Mouse (Mus musculus) neural tube, embryonic 10.5 days (tissue): Measurements from ENCODE around the gene Acaca.
"Not testable (repeated sequence)": the region's sequence is repeated elsewhere in the genome, so short reads cannot be mapped to it uniquely, and the experiment has no call there.

Source experiments
- DNase-seq: peaks from one replicate; pipeline ENCODE4 v3.0.0-alpha.2; 2017; ENCODE audit warnings: low spot score; ENCODE audit errors: extremely low spot score

Acaca gene

GRCm38 (mm10) chr11:84327086-84327485 is 197.6 kb downstream of the Acaca start:
- no peak for DNase-seq

GRCm38 (mm10) chr11:84332384-84332783 is 202.9 kb downstream of the Acaca start:
- no peak for DNase-seq

- DNase-seq = no peak
These were observed 203.4 kb downstream of the Acaca start for GRCm38 (mm10) chr11:84332860-84333259.

- DNase-seq = not testable (repeated sequence)
These were observed 208.8 kb downstream of the Acaca start for GRCm38 (mm10) chr11:84338273-84338672.

- DNase-seq = no peak
These were observed 211.2 kb downstream of the Acaca start for GRCm38 (mm10) chr11:84340630-84341029.

GRCm38 (mm10) chr11:84344522-84345236 is 215.2 kb downstream of the Acaca start:
- DNase-seq = no peak

- no peak for DNase-seq
These were observed 218.3 kb downstream of the Acaca start for GRCm38 (mm10) chr11:84347766-84348165.

- DNase-seq = no peak
These were observed 219.7 kb downstream of the Acaca start for GRCm38 (mm10) chr11:84348843-84349825.

GRCm38 (mm10) chr11:84351150-84351549 is 221.7 kb downstream of the Acaca start:
- no peak for DNase-seq

- DNase-seq = no peak
These were observed 223.7 kb downstream of the Acaca start for GRCm38 (mm10) chr11:84353058-84353726.

GRCm38 (mm10) chr11:84357304-84357703 is 227.8 kb downstream of the Acaca start:
- no peak for DNase-seq

- DNase-seq = no peak
These were observed 228.3 kb downstream of the Acaca start for GRCm38 (mm10) chr11:84357771-84358170.

- no peak for DNase-seq
These were observed 232.1 kb downstream of the Acaca start for GRCm38 (mm10) chr11:84361551-84361950.

- DNase-seq = no peak
These were observed 233.3 kb downstream of the Acaca start for GRCm38 (mm10) chr11:84362633-84363243.

- DNase-seq = no peak
These were observed 235.8 kb downstream of the Acaca start for GRCm38 (mm10) chr11:84365313-84365712.

- DNase-seq = no peak
These were observed 239.4 kb downstream of the Acaca start for GRCm38 (mm10) chr11:84368902-84369301.

GRCm38 (mm10) chr11:84373122-84373521 is 243.7 kb downstream of the Acaca start:
- no peak for DNase-seq

- no peak for DNase-seq
These were observed 246.6 kb downstream of the Acaca start for GRCm38 (mm10) chr11:84375951-84376496.

GRCm38 (mm10) chr11:84376510-84377365 is 247.3 kb downstream of the Acaca start:
- DNase-seq = no peak

GRCm38 (mm10) chr11:84382450-84382849 is 253.0 kb downstream of the Acaca start:
- DNase-seq = no peak
